Mouse (Mus musculus) kidney, postnatal 10 days (tissue): ENCODE results near the gene Csdc2.
"Not testable (repeated sequence)": the region's sequence is repeated elsewhere in the genome, so short reads cannot be mapped to it uniquely, and the experiment has no call there.

Experiments
- DNase-seq: peaks from one replicate; pipeline ENCODE4 v3.0.0; 2021; ENCODE audit warnings: mixed read lengths

Csdc2 gene

DNA sequence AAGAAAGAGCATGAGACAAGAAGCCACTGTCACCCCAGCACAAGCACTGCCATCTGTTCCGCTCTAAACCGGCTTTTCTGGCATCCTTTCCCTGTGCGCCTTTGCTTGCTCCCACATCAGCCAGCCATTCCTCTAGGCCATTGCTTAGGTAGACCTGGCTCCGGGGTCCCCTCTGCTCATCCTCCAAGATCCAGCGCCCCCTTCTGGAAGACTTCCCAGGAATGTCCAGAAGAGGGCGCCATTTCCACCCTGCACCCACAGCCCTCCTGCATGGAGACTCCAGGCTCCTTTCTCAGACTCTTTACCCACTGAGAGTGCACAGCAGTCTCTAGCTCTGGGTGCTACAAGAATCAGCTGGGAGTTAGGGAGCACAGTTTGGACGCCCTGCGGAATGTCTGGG, 19.9 kb downstream of the Csdc2 start:
- DNase-seq, result peak; percentile 61

DNA sequence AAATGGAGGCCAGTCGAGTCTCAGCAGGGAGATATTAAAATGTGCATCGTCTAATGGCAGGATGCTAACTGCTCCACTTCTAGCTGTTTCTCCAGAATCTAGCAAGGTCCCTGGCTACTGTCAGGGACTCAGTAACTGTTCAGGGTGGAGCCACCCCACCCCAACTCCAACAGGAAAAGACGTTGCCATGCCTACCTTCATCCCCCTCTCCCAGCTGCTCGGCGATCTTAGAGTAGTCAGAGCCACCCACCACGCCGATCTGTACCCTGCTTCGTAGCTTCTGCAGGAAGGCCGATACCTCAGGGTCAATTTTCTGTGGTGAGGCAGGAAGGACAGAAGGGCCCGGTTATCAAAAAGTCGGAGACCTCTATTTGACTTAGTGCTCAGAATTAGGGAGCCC, 21.0 kb downstream of the Csdc2 start:
- no peak for DNase-seq

DNA sequence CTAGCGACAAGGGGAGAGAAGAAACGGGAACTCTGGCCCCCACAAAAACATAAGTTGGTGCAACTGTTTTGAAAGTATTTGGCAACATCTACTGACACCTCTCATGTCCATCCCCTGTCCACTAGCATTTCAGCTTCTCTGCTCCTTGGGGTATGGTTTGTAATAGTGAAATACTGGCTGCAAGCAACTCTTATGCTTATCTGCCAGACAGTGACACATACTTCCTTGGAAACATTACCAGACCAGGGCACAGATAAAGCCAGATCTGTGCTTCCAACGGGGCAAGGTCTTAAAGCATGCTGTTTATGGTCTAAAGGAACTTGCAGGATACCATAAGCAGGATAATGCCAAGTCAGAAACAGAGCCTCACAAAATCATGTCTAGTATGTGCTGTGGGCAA, 22.3 kb downstream of the Csdc2 start:
- DNase-seq, result no peak

DNA sequence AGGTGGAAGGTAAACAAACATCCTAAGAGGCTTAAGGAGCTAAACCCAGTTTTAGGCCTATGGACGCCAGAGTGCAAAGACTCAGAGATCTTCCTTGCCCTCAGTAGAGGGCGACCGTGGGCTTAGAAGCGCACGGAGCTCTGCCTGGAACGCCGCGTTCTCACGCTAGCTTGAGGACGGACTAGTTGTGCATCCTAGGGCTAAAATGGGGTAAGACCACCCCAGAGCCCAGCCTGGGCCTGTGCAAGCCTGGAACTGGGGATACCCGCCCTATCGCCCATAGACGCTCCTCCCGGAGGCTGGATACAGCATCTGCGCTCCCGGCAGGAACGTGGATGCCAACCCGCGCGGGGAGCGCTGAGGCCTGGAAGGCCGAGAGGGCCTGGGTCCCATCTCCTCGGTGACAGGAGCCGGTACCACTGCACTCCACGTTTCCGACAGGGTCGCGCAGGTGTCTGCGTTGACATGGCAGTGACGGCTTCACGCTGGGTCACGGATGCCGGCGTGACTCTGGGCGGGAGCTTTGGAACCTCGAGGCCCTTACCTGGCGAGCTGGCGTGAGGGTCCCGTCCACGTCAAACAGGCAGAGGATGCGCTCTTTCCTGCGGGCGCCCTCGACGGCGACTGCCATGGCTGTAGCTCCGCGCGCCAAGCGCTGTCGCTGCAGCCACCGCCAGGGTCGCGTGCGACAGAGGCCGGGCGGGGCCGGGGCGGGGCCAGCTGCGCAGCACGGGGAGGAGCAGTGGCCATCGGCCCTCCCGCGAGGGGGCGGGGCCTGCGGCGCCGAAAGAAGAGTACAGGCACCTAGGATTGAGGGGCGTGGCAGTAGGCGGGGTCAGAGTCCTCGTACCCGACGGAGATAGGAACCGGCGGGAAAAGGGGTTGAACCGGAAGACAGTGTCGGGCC, 23.9 kb downstream of the Csdc2 start, which contains the start of gene Pmm1:
Gene Pmm1, minus strand, starts transcription at position 760 of the 907 bp plus-strand sequence.
- peak; percentile 100 for DNase-seq

DNA sequence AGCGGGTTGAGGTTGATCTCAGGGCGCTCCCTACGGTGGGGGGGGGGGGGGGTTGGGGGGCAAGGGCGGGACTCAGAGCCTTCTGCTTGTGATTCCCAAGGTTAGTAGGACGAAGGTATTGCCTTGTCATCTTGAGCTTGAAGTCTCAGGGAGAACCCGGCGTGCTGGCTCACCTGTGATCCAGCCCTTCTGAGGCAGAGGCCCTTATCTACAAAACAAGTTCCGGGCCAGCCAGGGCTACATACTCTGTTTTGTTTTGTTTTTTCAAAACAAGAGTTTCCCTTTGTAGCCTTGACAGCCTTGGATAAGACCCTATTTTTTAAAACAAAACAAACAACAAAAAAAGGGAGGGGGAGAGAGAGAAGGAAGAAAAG, 24.5 kb downstream of the Csdc2 start:
- DNase-seq, result no peak

DNA sequence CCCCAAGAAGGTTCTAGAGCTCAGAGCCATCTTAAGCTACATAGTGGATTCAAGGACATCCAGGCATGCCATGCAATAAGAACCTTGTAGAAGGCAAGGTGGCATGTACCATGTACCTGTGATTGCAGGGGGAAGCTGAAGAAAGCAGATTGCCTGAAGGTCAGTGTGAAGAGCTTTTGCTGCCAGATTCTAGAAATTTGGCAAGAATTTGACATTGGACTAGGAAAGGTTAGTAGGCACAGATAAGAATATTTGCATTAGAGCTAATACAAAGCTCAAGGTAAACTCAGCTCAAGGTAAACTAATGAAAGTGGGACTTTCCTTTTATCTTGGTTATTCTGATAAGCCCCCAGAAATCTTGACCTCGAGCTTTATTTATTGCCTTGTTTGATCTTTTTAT, 27.7 kb downstream of the Csdc2 start:
- DNase-seq, result no peak

DNA sequence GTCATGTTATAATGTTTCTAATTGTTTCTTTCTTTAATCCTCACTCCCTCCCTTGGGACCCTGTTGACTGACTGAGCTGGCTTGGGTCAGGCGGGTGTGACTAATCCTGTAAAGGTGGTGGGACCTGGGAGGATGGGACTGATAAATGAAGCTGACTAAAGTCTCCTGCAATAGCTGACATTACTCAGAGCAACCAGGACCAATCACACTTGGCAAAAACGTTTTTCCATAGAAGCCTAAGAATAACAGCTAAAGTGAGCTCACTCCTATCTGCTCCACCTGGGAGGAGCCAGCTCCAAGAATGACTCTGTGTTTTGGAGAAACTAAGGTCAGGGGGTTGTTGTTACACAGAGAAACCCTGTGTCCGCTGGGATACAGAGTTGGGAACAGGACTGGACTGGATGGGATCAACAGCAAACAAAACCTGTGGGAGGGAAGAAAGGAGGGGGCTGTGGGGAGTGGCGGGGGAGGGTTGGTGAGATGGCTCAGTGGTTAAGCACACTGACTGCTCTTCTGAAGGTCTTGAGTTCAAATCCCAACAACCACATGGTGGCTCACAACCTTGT, 28.5 kb downstream of the Csdc2 start:
- DNase-seq, result no peak

DNA sequence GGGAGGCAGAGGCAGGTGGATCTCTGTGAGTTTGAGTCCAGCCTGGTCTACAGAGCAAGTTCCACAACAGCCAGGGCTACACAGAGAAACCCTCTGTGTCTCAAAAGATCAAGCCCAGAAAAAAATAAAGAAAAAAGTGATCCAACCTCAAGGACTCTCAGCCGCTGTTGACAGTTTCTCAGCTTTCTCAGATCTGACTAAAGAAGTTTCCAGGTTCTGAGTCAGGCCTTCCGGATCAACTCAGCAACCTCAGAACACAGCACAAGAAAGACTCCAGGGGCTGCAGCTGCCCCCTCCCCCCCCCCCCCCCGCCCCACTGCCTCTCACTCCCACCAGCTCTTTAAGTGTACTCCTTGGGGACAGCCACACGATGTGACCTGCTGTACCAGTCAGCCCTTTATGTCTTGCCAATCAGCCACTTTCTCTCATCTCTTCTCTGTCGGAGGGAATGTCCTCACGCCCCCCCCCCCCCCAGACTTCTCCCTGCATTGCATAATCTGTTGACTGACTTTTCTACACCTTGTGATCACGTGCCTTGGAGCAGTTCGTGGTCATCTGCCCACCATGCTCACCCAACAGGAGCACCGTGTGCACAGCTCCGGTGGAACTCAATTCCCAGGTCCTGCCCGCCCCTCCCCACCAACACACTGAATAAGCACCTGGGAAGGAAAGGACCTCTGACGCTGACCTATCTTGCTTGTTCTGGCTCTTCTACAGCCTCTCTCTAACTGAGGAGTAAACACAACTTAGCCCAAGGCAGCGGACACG, 29.7 kb downstream of the Csdc2 start:
- DNase-seq, result no peak

DNA sequence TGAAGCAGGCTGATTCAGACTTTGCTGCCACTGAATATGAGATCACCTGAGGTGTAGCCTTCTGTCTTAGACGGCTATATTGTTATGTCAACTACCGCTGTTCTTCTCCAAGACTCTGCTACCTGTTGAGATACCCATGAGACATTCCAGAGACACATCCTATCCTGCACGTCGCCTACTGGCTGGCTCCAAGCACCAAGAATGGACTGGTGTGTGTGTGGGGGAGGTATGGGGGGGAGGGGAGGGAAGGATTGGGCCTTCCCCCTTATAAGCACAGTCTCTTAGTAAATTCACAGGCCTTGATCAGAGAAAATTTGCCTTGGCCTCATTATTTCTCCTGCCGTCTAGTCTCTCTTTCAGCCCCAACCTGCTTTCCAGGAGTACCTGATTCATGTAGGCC, 31.3 kb downstream of the Csdc2 start:
- no peak for DNase-seq

DNA sequence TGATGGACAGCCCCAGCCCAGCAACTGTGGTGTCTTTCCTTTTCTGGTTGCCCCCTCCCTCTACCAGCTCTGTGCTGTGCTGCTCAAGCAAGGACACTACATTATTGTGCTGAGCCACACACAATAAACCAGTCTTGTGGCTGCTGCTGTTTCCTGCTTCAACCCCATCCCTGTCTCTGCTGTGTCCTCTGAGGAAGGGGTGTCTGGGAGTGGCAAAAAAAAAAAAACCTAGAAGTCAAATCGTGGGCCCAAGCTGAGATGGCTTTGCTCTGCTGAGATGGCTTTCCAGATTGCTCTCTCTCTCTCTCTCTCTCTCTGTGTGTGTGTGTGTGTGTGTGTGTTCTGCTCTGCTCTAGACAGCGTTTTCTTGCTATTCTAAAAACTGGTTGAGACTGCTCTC, 31.9 kb downstream of the Csdc2 start:
- DNase-seq, result no peak

DNA sequence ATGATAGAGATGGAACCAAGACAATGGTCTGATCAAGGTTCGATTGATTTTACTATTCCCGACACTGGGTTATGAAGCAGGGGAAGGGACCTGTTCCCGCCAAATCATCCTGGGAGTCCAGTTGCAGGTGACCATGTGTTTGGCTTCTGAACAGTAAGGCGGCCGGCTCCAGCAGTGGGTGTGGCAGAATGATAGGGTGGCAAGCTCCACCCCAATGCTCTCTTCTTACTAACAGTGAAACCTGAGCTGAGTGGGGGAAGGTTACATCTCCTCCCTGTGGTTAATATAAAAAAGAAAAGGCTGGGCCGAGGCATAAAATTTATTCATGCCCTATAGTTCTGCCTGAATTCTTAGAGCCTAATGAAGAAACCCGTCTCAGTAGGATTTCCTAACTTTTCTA, 32.6 kb downstream of the Csdc2 start:
- DNase-seq, result no peak

DNA sequence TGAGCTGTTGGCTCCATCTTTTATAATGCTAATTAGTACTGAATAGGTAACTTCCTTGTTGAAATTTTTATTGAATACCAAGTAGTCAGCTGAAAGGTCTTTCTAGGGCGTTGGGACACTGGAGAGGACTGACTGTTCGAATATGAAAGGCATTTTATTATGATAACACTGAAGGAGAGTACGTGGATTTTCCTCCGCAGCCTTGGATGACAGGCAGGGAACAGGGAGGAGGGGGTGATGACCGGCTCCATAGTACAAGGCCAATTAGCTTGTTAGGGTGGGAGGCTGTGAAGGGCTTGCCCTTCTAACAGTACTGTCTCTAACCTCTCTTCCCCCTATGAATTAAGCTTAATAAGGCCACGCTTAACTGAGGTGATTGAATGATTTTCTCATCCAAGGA, 33.1 kb downstream of the Csdc2 start:
- not testable (repeated sequence) for DNase-seq

DNA sequence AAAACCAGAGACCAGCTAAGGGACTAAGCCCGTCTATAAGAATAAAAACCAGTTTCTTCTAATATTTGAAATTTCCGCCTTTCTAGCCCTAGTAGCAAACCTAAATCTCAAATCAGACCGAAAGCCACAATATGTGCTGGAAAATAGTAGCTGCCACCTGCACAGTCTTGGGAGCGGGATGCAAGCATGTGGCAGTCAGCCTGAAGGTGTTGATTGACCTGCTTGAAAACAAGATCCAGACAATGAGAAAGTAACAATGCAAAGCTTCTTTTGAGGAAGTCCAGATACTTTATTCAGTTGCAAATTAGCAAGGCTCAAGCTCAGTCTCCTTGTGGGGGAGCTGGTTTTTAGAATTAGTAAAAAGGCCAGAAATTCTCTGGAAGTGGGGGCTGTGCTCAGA, 33.9 kb downstream of the Csdc2 start:
- not testable (repeated sequence) for DNase-seq

DNA sequence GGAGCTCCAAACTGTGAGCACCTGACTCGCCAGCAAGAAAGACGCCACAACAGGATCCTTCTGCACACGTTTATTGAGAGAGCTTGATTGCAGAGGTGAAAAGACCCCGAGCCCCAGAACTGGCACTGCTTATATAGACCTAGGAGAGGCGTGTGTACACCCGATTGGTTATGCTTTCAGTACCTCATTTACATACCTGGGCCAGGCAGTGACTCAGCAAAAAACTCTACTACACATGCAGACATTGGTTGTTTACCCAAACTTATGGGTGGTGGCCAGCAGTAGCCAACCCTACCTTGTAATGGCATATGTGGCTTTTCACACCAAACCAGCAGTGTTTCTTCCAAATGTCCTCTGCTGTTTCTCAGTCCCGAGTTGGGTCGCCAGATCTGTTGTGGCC, 38.6 kb downstream of the Csdc2 start:
- DNase-seq, result not testable (repeated sequence)

DNA sequence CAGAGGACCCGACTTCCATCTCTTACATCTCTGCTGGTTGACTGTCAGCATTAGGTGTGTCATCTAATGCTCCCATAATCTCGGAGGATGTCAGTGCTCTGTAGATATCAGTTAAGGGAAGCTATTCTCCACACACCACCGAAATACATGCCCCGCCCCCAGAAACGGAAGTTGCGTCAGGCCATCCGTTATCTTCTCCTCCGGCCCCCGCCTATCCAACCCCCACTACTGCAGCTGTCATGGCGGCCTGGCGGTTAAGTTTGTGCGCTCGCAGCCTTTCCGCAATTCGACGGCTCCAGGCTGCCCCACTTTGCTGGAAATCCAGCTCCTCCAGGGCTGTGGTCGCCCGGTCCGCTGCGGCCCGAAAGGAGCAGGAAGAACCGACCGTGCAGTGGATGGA, 43.8 kb downstream of the Csdc2 start, which contains the start of gene 1700029P11Rik:
Gene 1700029P11Rik, plus strand, starts transcription at position 220 of the 400 bp plus-strand sequence.
- no peak for DNase-seq

DNA sequence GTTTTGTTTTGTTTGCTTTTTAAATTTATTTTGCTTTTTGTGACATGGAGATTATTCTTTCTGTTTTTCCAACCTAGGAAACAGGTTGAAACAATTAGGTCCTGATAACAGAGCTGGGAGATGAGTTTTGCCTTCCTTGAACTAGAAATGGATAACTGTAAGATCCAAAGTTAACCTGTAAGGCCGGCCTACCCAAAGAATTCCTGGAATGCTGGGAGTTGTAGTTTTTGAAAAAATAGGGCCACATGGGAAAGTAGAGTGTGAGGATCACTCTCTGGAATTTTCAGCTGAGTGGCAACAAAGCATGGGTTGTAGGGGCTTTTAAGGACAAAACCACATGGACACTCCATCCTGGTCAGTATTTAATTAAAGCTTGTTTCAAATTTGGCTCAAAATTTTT, 45.6 kb downstream of the Csdc2 start:
- DNase-seq, result no peak

DNA sequence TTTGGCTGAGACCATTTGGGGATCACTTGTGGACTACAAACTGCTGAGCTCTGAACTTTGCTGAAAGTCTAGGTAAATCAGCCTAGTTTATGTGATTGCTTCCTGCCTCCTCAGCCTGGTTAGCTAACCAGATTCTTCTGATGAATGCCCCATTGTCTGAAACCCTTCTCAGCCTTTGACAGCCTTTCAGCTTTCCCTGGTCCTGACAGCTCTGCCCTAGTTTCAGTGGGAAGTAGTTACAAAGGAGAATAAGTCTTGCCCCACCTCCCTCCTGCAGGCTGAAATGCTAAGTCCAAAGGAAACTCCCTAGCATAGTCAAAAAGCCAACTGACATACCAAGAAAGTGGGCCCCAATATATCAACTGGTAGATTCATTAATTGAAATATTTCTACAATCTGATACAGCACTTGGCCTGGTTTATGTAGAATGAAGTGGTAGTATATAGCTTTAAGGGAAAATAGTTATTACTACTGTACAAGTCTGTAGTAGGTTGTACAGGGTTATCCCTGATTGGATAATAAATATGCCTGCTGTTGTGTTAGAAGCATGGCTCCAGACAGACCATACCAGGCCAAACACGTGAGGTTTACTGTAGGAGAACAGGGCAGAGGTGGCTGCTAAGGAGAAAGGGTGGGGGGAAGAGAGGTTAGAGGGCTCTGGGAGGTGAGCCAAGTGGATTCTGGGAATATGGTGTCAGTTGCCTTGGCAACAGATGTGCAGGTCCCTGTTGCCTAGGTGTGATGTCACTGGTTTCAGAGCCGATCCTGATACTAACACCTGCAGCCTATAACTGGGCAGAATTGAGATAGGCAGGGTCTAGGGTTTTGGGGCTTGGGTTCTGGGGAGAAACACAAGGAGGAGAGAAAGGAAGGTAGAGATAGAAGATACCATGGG, 49.0 kb downstream of the Csdc2 start:
- no peak for DNase-seq

DNA sequence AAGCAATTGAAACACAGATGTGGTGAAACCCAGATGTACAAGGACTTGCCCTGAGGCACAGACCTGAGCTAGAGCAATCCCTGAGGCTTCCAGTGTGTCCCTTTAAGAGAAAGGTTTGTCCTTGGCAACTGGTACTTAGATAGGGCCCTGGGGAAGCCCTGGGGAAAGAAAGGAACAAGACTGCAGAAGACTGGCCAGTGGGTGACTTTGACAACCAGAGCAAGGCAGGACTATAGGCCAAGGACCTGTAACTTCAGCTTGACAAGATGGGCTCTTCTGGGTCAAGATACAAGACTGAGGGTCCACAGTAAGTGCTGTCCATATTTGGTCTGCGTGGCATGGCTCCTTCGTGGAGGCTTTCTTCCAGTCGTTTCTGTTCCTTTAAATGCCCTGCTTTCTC, 51.1 kb downstream of the Csdc2 start, which contains the start of gene Xrcc6:
Gene Xrcc6, plus strand, starts transcription at position 190 of the 400 bp plus-strand sequence.
- no peak for DNase-seq

DNA sequence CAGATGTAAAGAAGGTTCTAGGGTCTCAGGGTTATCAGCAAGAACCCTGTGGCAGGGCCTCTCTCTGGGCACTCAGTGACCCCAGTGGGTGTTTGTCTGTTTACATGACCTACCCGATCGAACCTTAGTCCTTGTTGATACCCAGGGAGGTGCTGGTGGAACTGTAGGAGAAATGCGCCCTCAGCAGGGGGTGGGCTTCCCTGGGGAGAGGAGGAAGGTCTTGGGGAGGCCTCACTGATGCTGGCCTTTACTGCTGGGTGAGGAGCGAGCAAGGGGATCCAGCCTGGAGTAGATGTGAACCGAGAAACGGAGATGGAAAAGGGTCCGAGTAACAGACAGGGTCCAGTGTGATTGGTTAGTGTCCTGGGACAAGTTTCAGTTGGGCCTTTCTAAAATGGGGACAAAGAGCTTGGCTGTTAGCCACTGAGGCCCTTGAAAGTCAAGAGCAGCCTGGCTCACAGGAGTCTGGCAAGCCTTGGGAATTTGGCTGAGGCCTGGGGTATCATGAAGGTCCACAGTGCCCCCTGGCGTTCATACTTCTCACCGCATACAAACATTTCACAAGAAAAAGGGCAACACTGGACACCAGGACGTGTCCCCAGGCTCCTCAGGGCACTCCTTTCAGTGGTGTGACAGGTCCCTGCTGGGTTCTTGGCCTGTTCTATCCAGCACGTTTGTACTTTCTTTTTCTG, 53.0 kb downstream of the Csdc2 start:
- DNase-seq, result peak; percentile 93

DNA sequence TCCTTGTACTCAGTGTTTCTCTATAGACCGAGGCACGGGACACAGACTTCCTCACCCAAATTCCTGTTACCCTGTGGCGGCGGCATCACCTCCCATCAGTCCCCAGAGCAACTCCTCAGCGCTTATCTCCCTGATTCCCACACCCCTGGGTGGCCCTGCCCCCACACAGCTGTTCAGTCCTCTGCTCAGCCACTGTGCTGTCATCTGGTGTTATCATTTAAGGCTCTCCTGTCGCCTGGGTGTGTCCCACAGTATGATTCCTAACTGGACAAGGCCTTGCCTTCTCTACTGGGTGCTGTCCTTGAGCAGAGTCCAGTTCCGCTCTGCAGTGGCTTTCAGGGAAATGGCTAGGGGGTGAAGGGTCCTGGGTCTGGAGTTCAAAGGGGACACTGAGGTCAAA, 54.0 kb downstream of the Csdc2 start:
- DNase-seq, result no peak

DNA sequence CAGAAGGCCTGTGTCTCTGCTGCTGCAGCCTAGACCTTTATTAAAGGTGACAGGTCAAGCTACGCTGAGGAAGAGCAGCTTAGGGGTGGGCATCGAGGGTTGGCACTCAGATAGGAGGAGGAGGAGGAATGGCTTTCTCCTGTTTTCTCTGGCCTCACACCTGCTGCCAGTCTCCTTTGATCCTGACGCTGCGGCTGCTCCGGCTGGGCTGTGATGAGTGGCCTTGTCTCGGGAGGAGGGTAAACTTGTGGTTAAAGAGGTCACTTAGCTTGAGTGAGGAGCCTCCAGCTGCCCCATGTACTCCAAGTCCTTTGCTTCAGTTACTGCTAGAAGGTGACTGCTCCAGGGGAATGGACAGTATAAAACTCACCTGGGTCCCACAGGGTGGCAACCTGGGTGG, 57.4 kb downstream of the Csdc2 start:
- no peak for DNase-seq
